Mouse (Mus musculus) gastrocnemius, postnatal 10 days (tissue): Measurements from ENCODE around the gene Fosl1. TPM values are rescaled to one million over a fixed set of nuclear protein-coding genes. Genes with fewer than 3 reads are reported as not detected.
A peak's percentile ranks its signal among the peaks of the same experiment; 100 is the strongest.

Experiments used
- DNase-seq: peaks from one replicate; pipeline ENCODE4 v3.0.0; 2021; ENCODE audit warnings: mixed read lengths
- total RNA-seq, 2 experiments: library from RNA; stranded (reverse); gene quantifications; 2 replicates each; pipeline ENCODE4 v1.2.3; 2021

Gene Fosl1
- total RNA-seq, 2 experiments from 2014 or later, result not detected

GRCm38 (mm10) chr19:5456922-5457745, 9.8 kb downstream of the Fosl1 start:
- peak; percentile 94 for DNase-seq

- DNase-seq, result no peak
Observed at GRCm38 (mm10) chr19:5457746-5458442, 10.5 kb downstream of the Fosl1 start, which contains the start of gene Ccdc85b. Ccdc85b (minus strand) TSS chr19:5457894.

GRCm38 (mm10) chr19:5459019-5459418, 11.7 kb downstream of the Fosl1 start:
- DNase-seq, result no peak

GRCm38 (mm10) chr19:5459896-5460295, 12.5 kb downstream of the Fosl1 start:
- DNase-seq, result no peak

GRCm38 (mm10) chr19:5460465-5460911, 13.1 kb downstream of the Fosl1 start, which contains the start of gene Fibp:
Fibp (plus strand) TSS chr19:5460615.
- peak; percentile 88 for DNase-seq

- DNase-seq, result no peak
Observed at GRCm38 (mm10) chr19:5461411-5461810, 14.1 kb downstream of the Fosl1 start.

- DNase-seq, result no peak
Observed at GRCm38 (mm10) chr19:5463212-5463611, 15.9 kb downstream of the Fosl1 start.

- peak; percentile 53 for DNase-seq
Observed at GRCm38 (mm10) chr19:5463791-5464562, 16.6 kb downstream of the Fosl1 start.

- DNase-seq, result no peak
Observed at GRCm38 (mm10) chr19:5465037-5465436, 17.7 kb downstream of the Fosl1 start.

GRCm38 (mm10) chr19:5466916-5467500, 19.7 kb downstream of the Fosl1 start:
- no peak for DNase-seq

GRCm38 (mm10) chr19:5468374-5468773, 21.0 kb downstream of the Fosl1 start, which contains the start of gene Ctsw:
Ctsw (minus strand) TSS chr19:5468507.
- no peak for DNase-seq

- no peak for DNase-seq
Observed at GRCm38 (mm10) chr19:5471846-5472245, 24.5 kb downstream of the Fosl1 start.

- DNase-seq, result no peak
Observed at GRCm38 (mm10) chr19:5472857-5473256, 25.5 kb downstream of the Fosl1 start.

- DNase-seq, result peak; percentile 69
Observed at GRCm38 (mm10) chr19:5473720-5474119, 26.4 kb downstream of the Fosl1 start, which contains the start of gene Efemp2. Efemp2 (plus strand) TSS chr19:5473954.

GRCm38 (mm10) chr19:5474281-5475068, 27.1 kb downstream of the Fosl1 start:
- DNase-seq, result peak; percentile 72

- no peak for DNase-seq
Observed at GRCm38 (mm10) chr19:5475069-5475714, 27.8 kb downstream of the Fosl1 start.

- no peak for DNase-seq
Observed at GRCm38 (mm10) chr19:5477004-5477667, 29.8 kb downstream of the Fosl1 start.

- DNase-seq, result no peak
Observed at GRCm38 (mm10) chr19:5477668-5478300, 30.4 kb downstream of the Fosl1 start.

- DNase-seq, result no peak
Observed at GRCm38 (mm10) chr19:5480016-5480415, 32.7 kb downstream of the Fosl1 start.
